Mouse (Mus musculus) neural tube, embryonic 12.5 days (tissue): ENCODE data around the gene Hpdl. TPM values are rescaled to one million over a fixed set of nuclear protein-coding genes. Genes with fewer than 3 reads are reported as not detected.
A peak's percentile ranks its signal among the peaks of the same experiment; 100 is the strongest.
"Not testable (repeated sequence)": the region's sequence is repeated elsewhere in the genome, so short reads cannot be mapped to it uniquely, and the experiment has no call there.

Source experiments
- ATAC-seq: fragments of 200-750 bp; cut with Nextera tagmentation; 2 replicates; pipeline ENCODE4 v1.8.0; 2017; ENCODE audit warnings: low read depth, mild to moderate bottlenecking, moderate TSS enrichment, moderate library complexity; ENCODE audit not compliant: low FRiP score
- H3K27ac ChIP-seq: fragments of 300-500 bp; sonication (generic); 2 replicates; pipeline ENCODE4 v1.5.1; 2016
- H3K27me3 ChIP-seq: fragments of 300-500 bp; sonication (generic); replicated peaks from 2 replicates; pipeline ENCODE4 v1.6.1; 2016; ENCODE audit warnings: mild to moderate bottlenecking
- H3K36me3 ChIP-seq: fragments of 300-500 bp; sonication (generic); 2 replicates; pipeline ENCODE4 v1.6.1; 2016; ENCODE audit warnings: mild to moderate bottlenecking
- H3K4me1 ChIP-seq: fragments of 300-500 bp; sonication (generic); 2 replicates; pipeline ENCODE4 v1.6.1; 2016
- H3K4me2 ChIP-seq: fragments of 300-500 bp; sonication (generic); replicated peaks from 2 replicates; pipeline ENCODE4 v1.6.1; 2016; ENCODE audit warnings: mild to moderate bottlenecking
- H3K4me3 ChIP-seq: fragments of 300-500 bp; sonication (generic); 2 replicates; pipeline ENCODE4 v1.5.1; 2016
- H3K9ac ChIP-seq: fragments of 300-500 bp; sonication (generic); 2 replicates; pipeline ENCODE4 v1.6.1; 2016; ENCODE audit warnings: mild to moderate bottlenecking
- H3K9me3 ChIP-seq: fragments of 300-500 bp; sonication (generic); 2 replicates; pipeline ENCODE4 v1.6.1; 2016; ENCODE audit warnings: mild to moderate bottlenecking
- WGBS: fragments of 180-500 bp; shearing (Covaris S2); methylation state at CpG from one replicate; pipeline ENCODE4 v1.1.7; 2016; 5-methylcytosine and 5-hydroxymethylcytosine counted together
- polyA plus RNA-seq: library from polyadenylated mRNA; unstranded; fragments of >200 nt; fragmentation: Nextera tagmentation; extraction: Ambion mirVana; gene quantifications from 2 replicates; pipeline ENCODE4 v1.2.1, GENCODE M21; 2016

Gene Hpdl
- polyA plus RNA-seq = 1.3 and 1.6 TPM in 2 replicates

DNA sequence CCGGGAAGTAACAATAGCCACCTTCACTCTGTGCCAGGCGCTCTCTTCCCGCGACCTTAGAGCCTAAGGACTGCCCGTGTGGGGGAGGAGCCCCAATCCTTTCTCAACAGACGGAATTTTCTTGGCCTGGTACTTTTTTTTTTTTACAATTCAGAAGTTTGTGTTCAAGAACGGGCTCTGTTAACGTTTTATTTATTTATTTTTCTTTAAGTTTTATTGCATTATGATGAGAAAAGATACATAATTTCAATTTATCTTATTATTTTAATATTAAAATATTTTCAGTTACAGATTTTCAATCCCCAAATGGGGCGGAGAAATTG lies at the start of gene Hpdl:
Gene Hpdl, minus strand, starts transcription at position 14 of the 323 bp plus-strand sequence.
- peaks cover 19% of the 10 kb centered on the region for H3K4me1 ChIP-seq
- ATAC-seq = no peak
- peak within 1 kb of the TSS; percentile 43 for H3K4me3 ChIP-seq
- H3K27ac ChIP-seq = no peak within 1 kb of the TSS
- no peaks in the 10 kb centered on the region for H3K9me3 ChIP-seq
- H3K27me3 ChIP-seq = peaks cover 19% of the 10 kb centered on the region
- peak within 1 kb of the TSS; percentile 30 for H3K9ac ChIP-seq
- H3K36me3 ChIP-seq = peaks cover 14% of the 10 kb centered on the region
- WGBS = 12% methylated on average over 9 of the region's 9 CpGs
- H3K4me2 ChIP-seq = peak within 1 kb of the TSS; percentile 89

DNA sequence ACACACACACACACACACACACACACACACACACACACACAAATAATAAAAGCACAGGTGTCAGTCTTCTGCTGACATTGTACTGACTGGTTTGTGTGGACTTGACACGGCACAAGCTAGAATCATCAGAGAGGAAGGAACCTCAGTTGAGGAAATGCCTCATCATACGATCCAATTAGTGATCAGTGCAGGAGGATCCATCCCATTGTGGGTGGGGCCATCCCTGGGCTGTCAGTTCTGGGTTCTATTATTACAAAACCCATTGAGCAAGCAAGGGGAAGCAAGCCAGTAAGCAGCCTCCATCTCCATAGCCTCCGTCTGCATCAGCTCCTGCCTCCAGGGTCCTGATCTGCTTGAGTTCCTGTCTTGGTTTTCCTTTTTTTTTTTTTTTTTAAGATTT lies 48.4 kb upstream of the Hpdl start:
- WGBS = 89% methylated on average over 3 of the region's 3 CpGs
- H3K27me3 ChIP-seq = no peaks in the 10 kb centered on the region
- no peak overlapping the region for H3K4me3 ChIP-seq
- no peak overlapping the region for H3K27ac ChIP-seq
- H3K9ac ChIP-seq = no peak overlapping the region
- no peaks in the 10 kb centered on the region for H3K9me3 ChIP-seq
- no peaks in the 10 kb centered on the region for H3K4me1 ChIP-seq
- H3K36me3 ChIP-seq = no peaks in the 10 kb centered on the region
- no peak for ATAC-seq
- no peak overlapping the region for H3K4me2 ChIP-seq

DNA sequence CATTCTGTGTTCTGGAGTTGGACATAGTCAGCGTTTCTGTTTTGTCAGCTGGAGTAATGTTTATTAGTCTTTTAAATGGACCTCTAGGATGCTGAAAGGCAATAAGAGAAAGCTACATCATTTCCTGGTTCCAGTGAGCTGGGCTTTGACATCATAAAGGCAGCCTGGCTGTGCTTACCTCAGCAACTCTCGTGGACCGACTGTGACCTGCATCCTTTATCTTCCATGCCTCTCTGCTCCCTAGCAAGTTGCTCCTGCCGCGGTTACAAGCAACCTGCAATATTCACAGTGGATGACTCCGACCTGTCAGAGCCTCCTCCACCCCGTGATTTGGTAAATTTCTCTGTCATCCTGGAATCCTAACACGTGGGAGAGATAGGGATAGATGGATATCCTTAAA lies 40.5 kb upstream of the Hpdl start:
- Histone ChIP-seq H3K4me3 (no peak overlapping the region), H3K36me3 (no peaks in the 10 kb centered on the region), H3K4me2 (no peak overlapping the region), H3K9ac (no peak overlapping the region), H3K9me3 (no peaks in the 10 kb centered on the region), H3K27ac (no peak overlapping the region), H3K27me3 (no peaks in the 10 kb centered on the region), H3K4me1 (no peaks in the 10 kb centered on the region)
- no peak for ATAC-seq
- WGBS = 64% methylated on average over 8 of the region's 8 CpGs

DNA sequence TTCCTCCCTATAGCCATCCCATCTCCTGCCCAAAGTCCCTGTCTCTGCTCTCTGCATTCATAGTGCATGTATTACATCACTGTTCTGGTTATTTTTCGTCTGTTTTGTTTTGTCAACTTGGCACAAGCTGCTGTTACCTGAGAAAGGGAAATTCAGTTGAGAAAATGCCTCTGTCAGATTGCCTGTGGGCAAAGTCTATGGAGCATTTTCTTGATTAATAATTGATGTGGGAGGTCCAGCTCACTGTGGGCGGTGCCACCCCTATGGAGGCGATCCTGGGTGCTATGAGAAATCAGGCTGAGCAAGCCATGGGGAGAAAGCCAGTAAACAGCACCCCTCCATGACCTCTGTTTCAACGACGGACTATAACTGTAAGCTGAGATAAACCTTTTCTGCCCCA lies 38.2 kb upstream of the Hpdl start:
- Histone ChIP-seq H3K36me3 (no peaks in the 10 kb centered on the region), H3K4me1 (no peaks in the 10 kb centered on the region), H3K27ac (no peak overlapping the region), H3K4me2 (no peak overlapping the region), H3K9me3 (no peaks in the 10 kb centered on the region), H3K27me3 (no peaks in the 10 kb centered on the region), H3K9ac (no peak overlapping the region), H3K4me3 (no peak overlapping the region)
- WGBS = 70% methylated on average over 5 of the region's 5 CpGs
- no peak for ATAC-seq

DNA sequence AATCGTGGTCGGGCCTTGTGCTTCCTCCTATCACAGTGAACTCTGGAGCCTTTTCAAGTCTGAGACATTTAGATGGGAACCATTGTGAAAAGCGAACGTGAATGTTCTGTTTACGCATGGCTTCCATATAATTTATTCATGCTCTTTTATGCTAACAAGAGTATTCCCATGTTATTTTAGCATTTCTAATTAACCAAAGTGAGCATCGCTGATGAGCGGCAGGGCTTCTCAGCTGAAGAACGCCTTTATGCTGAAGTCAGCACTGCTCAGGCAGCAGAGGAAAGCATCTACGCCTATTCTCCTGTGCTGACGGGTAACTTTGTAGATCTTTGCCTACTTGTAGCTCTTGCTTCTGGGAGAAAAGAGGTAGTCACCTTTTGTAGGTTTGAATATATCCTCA lies 35.7 kb upstream of the Hpdl start:
- Histone ChIP-seq H3K9ac (no peak overlapping the region), H3K4me1 (peaks cover 10% of the 10 kb centered on the region; the same call in 1 of the 2 replicates), H3K4me3 (no peak overlapping the region), H3K9me3 (no peaks in the 10 kb centered on the region), H3K27ac (no peak overlapping the region), H3K4me2 (no peak overlapping the region), H3K27me3 (no peaks in the 10 kb centered on the region), H3K36me3 (no peaks in the 10 kb centered on the region)
- ATAC-seq = no peak
- 77% methylated on average over 10 of the region's 10 CpGs for WGBS

DNA sequence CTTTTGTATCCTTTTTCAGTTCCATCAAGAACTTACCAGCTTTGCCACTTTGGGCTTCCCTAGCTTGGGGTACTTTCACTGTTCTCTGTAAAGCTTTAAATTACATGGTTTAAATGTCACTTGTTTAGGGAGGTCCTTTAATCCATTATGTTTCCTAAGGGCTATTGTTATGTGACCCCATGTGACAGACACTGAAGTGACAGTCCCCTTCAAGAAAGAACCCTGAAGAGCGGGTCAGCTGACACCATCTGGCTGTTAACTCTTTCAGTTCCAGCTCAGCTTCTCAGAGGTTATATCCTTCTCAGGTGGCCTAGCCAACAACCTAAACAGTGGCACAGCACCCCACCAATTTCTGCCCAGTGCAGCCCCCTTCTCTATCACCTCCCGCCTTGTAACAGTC lies 32.8 kb upstream of the Hpdl start:
- Histone ChIP-seq H3K9ac (no peak overlapping the region), H3K4me3 (no peak overlapping the region), H3K4me2 (no peak overlapping the region), H3K36me3 (no peaks in the 10 kb centered on the region), H3K4me1 (peaks cover 10% of the 10 kb centered on the region; the same call in 1 of the 2 replicates), H3K9me3 (no peaks in the 10 kb centered on the region), H3K27me3 (no peaks in the 10 kb centered on the region), H3K27ac (no peak overlapping the region)
- 19% methylated on average over 2 of the region's 2 CpGs for WGBS
- no peak for ATAC-seq

DNA sequence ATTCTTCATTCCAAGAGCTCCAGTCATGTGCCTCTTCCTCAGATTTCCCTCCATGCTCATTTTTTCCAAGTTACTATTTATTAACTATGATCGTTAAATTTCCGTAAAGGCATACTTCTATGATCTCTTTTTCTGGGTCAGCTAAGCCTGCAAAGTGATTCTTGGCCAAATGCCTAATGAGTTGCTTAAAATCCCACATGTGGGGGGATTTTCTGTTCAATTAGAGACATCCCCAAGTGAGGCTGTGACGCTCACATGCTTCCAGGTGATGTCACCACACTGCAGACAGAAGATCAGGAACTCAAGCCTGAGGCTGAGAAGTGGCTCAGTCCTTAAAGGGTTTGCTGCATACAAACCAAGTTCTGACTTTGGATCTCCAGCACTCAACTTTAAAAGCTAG lies 28.4 kb upstream of the Hpdl start:
- no peaks in the 10 kb centered on the region for H3K27me3 ChIP-seq
- H3K9ac ChIP-seq = no peak overlapping the region
- WGBS = 90% methylated on average over 3 of the region's 3 CpGs
- no peak overlapping the region for H3K4me2 ChIP-seq
- H3K36me3 ChIP-seq = no peaks in the 10 kb centered on the region
- H3K4me1 ChIP-seq = peaks cover 10% of the 10 kb centered on the region; the same call in 1 of the 2 replicates
- no peaks in the 10 kb centered on the region for H3K9me3 ChIP-seq
- H3K4me3 ChIP-seq = no peak overlapping the region
- ATAC-seq = no peak
- H3K27ac ChIP-seq = no peak overlapping the region

DNA sequence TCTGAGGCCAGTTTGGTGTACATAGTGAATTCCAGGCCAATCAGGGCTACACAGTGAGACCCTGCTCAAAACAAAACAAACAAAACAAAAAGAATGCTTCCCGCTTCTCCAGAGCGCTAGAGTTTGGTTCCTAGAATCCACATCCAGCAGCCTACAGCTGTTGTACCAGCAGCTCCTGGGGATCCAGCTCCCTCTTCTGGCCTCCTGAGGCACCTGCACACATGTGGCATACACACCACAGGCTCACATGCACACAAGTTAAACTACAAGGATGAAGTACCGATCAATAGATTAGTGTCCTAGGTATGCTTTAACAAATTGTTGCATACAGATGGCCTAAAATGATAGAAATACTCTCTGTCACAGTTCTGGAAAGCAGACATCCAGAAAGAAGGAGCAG lies 22.8 kb upstream of the Hpdl start:
- Histone ChIP-seq H3K27me3 (no peaks in the 10 kb centered on the region), H3K4me3 (no peak overlapping the region), H3K9me3 (no peaks in the 10 kb centered on the region), H3K9ac (no peak overlapping the region), H3K4me1 (no peaks in the 10 kb centered on the region), H3K36me3 (no peaks in the 10 kb centered on the region), H3K4me2 (no peak overlapping the region), H3K27ac (no peak overlapping the region)
- 92% methylated on average over 3 of the region's 3 CpGs for WGBS
- ATAC-seq = no peak

DNA sequence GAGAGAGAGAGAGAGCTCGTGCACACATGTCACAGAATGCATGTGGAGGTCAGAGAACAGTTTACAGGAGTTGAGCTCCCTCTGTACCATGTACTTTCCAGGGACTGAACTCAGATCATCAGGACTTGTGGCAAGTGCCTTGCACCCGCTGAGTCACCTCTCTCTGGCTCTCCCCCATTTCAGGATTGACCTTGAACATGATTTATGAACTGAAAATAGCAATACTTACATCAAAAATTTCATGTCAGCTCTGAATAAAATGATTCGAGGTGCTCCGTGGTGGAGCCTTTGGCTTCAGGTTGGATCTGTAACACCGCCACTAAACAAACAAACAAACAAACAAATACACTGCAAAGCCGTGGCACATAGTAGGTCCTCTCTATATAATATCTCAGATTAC lies 19.3 kb upstream of the Hpdl start:
- H3K36me3 ChIP-seq = no peaks in the 10 kb centered on the region
- ATAC-seq = no peak
- WGBS = 89% methylated on average over 6 of the region's 6 CpGs
- no peaks in the 10 kb centered on the region for H3K4me1 ChIP-seq
- H3K4me3 ChIP-seq = no peak overlapping the region
- H3K4me2 ChIP-seq = no peak overlapping the region
- H3K9ac ChIP-seq = no peak overlapping the region
- no peak overlapping the region for H3K27ac ChIP-seq
- no peaks in the 10 kb centered on the region for H3K27me3 ChIP-seq
- H3K9me3 ChIP-seq = no peaks in the 10 kb centered on the region

DNA sequence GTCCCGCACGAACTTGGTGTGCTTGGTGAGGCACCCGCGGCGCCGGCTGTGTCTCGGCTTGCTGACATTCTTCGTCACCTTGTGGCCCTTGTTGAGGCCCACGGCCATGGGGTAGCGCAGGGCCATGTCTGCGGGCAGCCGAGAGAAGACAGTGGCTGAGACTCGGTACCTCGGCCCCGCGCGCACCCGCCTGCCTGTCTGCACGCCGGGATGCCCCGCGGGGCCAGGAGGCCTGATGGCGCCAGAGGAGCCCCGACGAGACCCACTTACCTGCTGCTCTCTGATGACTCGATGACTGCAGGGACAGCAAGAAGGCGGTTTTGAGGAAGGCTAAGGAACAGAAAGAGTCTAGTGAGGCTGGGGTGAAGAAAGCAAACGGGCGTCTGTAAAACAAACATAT lies 18.6 kb upstream of the Hpdl start:
- H3K4me3 ChIP-seq, H3K9me3 ChIP-seq, H3K27me3 ChIP-seq, H3K4me2 ChIP-seq, ATAC-seq, H3K36me3 ChIP-seq, H3K9ac ChIP-seq, H3K4me1 ChIP-seq, H3K27ac ChIP-seq: not testable (repeated sequence)
- WGBS = 42% methylated on average over 23 of the region's 29 CpGs

DNA sequence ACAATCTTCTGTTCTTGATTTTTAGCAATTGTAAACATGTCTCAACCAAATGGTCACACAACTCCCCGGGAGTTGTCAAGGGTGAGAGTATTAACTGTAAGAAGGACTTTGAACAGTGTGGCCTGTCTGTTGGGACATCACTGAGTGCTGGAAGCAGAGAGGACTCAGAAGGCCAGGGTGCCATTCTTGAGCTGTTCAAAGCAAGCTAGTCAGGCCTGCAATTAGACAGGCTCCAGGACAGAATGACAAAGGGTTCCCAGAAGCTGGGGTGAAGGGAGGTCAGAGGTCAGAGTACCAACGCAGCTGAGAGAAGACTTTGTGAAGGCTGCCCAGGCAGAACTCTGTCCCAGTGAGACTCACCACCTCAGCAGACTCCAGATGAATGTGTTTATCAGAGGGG lies 17.5 kb upstream of the Hpdl start:
- Histone ChIP-seq H3K27ac (no peak overlapping the region), H3K4me2 (no peak overlapping the region), H3K4me3 (no peak overlapping the region), H3K36me3 (no peaks in the 10 kb centered on the region), H3K4me1 (no peaks in the 10 kb centered on the region), H3K27me3 (no peaks in the 10 kb centered on the region), H3K9ac (no peak overlapping the region), H3K9me3 (no peaks in the 10 kb centered on the region)
- no peak for ATAC-seq
- WGBS = 25% methylated on average over 2 of the region's 2 CpGs

DNA sequence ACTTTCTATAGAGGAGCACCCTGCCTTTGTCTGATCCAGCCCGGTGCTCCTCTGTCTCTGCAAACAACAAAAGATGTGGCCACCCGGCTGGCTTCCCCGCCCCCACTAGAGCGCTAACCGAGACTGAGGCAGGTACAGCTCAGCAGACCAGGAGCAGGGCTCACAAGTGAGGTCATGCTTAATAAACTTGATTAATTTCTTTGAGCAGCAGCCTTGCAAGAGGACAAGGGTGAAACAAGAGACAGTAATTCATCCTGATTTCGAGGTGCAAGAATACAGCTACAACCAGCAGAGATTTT lies 8.5 kb upstream of the Hpdl start:
- H3K27me3 ChIP-seq = no peaks in the 10 kb centered on the region
- peak overlapping the region; percentile 33; the same call in 1 of the 2 replicates for H3K9ac ChIP-seq
- H3K36me3 ChIP-seq = no peaks in the 10 kb centered on the region
- H3K9me3 ChIP-seq = no peaks in the 10 kb centered on the region
- H3K4me1 ChIP-seq = peaks cover 20% of the 10 kb centered on the region; the same call in 1 of the 2 replicates
- ATAC-seq = peak; percentile 89
- 0 out of 2 replicates have a peak overlapping the region, but pooled peaks have one; percentile 7 for H3K4me2 ChIP-seq
- 6% methylated on average over 6 of the region's 6 CpGs for WGBS
- H3K4me3 ChIP-seq = no peak overlapping the region
- H3K27ac ChIP-seq = peak overlapping the region; percentile 47; the same call in 1 of the 2 replicates

DNA sequence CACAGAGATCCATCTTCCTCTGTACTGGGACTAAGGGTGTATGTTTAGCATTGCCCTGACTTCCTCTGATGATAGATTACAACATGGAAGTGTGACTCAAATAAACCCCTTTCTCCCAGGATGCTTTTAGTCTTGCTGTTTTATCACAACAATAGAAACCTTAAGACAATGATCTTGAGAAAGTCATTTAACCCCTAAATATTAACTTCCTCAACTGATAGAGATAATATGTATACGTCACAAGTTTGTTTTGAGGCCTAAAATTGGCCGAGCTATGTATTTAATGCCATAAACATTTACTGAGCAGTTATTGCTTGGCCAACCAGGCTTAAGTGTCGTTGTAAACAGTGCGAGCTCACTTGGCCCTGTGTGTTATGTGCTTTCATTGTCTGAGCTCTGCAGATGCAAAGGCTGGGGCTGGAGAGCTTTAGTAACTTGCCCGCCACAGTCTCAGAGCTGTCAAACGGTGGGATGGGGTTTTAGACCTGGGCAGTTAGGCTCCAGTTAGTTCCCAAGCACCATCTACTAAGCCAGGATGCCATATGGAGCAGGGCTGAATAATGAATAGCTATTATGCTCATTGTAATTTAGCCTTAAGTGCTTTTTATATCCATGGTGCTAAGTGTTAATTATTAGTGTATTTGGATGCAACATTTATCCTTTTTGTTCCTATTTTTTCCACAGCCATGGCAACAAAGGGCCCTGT lies 8.0 kb upstream of the Hpdl start:
- H3K27me3 ChIP-seq = no peaks in the 10 kb centered on the region

More for the DNA sequence above, 8.0 kb upstream of the Hpdl start:
- peak overlapping the region; percentile 33; the same call in 1 of the 2 replicates for H3K9ac ChIP-seq
- peak overlapping the region; percentile 47 for H3K27ac ChIP-seq
- H3K4me3 ChIP-seq = no peak overlapping the region
- H3K4me1 ChIP-seq = peaks cover 21% of the 10 kb centered on the region; the same call in 1 of the 2 replicates
- no peaks in the 10 kb centered on the region for H3K36me3 ChIP-seq
- H3K4me2 ChIP-seq = 0 out of 2 replicates have a peak overlapping the region, but pooled peaks have one; percentile 7
- WGBS = 23% methylated on average over 6 of the region's 6 CpGs
- ATAC-seq = peak; percentile 45
- no peaks in the 10 kb centered on the region for H3K9me3 ChIP-seq
